Mouse (Mus musculus): ENCODE measurements around the gene Tnnc2. TPM values are rescaled to one million over a fixed set of nuclear protein-coding genes. Genes with fewer than 3 reads are reported as not detected.

Gene Tnnc2
- polyA plus RNA-seq, 1 experiment = 9.6 TPM

- WGBS = 68% methylated on average over 17 of the region's 17 CpGs
- H3K4me1 ChIP-seq (ENCODE audit: control insufficient read depth, insufficient read depth, low read length) = no peaks in the 10 kb centered on the region
- TF ChIP-seq CTCF (IDR thresholded peaks at IDR 0.05; ENCODE audit: control insufficient read depth, insufficient read depth, low read length) (no peak), POLR2A (IDR thresholded peaks at IDR 0.05; ENCODE audit: borderline replicate concordance, control insufficient read depth, low read depth, low read length) (no peak)
- H3K4me3 ChIP-seq (replicated peaks; ENCODE audit: control insufficient read depth, low read depth, low read length) = no peak overlapping the region
- no peak overlapping the region for H3K27ac ChIP-seq (ENCODE audit: control insufficient read depth, insufficient read depth, low read depth, low read length, poor library complexity)
Observed at GRCm38 (mm10) chr2:164776801-164777200, 3.0 kb downstream of the Tnnc2 start.

- Histone ChIP-seq H3K4me3 (replicated peaks; ENCODE audit: control insufficient read depth, low read depth, low read length) (no peak overlapping the region), H3K27ac (ENCODE audit: control insufficient read depth, insufficient read depth, low read depth, low read length, poor library complexity) (no peak overlapping the region), H3K4me1 (ENCODE audit: control insufficient read depth, insufficient read depth, low read length) (no peaks in the 10 kb centered on the region)
- 89% methylated on average over 6 of the region's 6 CpGs for WGBS
- TF ChIP-seq POLR2A (IDR thresholded peaks at IDR 0.05; ENCODE audit: borderline replicate concordance, control insufficient read depth, low read depth, low read length) = no peak
- TF ChIP-seq CTCF (IDR thresholded peaks at IDR 0.05; ENCODE audit: control insufficient read depth, insufficient read depth, low read length) = no peak
Observed at GRCm38 (mm10) chr2:164776130-164776529, 3.6 kb downstream of the Tnnc2 start.

GRCm38 (mm10) chr2:164773989-164774364 is 5.8 kb downstream of the Tnnc2 start:
- Histone ChIP-seq H3K4me1 (ENCODE audit: control insufficient read depth, insufficient read depth, low read length) (no peaks in the 10 kb centered on the region), H3K4me3 (replicated peaks; ENCODE audit: control insufficient read depth, low read depth, low read length) (no peak overlapping the region), H3K27ac (ENCODE audit: control insufficient read depth, insufficient read depth, low read depth, low read length, poor library complexity) (peak overlapping the region; percentile 58; the same call in 1 of the 2 replicates)
- 61% methylated on average over 5 of the region's 5 CpGs for WGBS
- no peak for TF ChIP-seq POLR2A (IDR thresholded peaks at IDR 0.05; ENCODE audit: borderline replicate concordance, control insufficient read depth, low read depth, low read length)
- TF ChIP-seq CTCF (IDR thresholded peaks at IDR 0.05; ENCODE audit: control insufficient read depth, insufficient read depth, low read length) = no peak

GRCm38 (mm10) chr2:164773229-164773988 is 6.4 kb downstream of the Tnnc2 start:
- WGBS = 81% methylated on average over 14 of the region's 14 CpGs
- H3K4me1 ChIP-seq (ENCODE audit: control insufficient read depth, insufficient read depth, low read length) = no peaks in the 10 kb centered on the region
- H3K27ac ChIP-seq (ENCODE audit: control insufficient read depth, insufficient read depth, low read depth, low read length, poor library complexity) = peak overlapping the region; percentile 58
- TF ChIP-seq POLR2A (IDR thresholded peaks at IDR 0.05; ENCODE audit: borderline replicate concordance, control insufficient read depth, low read depth, low read length) (no peak), CTCF (IDR thresholded peaks at IDR 0.05; ENCODE audit: control insufficient read depth, insufficient read depth, low read length) (no peak)
- H3K4me3 ChIP-seq (replicated peaks; ENCODE audit: control insufficient read depth, low read depth, low read length) = no peak overlapping the region

GRCm38 (mm10) chr2:164771123-164771522 is 8.6 kb downstream of the Tnnc2 start:
- H3K4me3 ChIP-seq (replicated peaks; ENCODE audit: control insufficient read depth, low read depth, low read length) = peak overlapping the region; percentile 98
- 68% methylated on average over 8 of the region's 8 CpGs for WGBS
- H3K4me1 ChIP-seq (ENCODE audit: control insufficient read depth, insufficient read depth, low read length) = no peaks in the 10 kb centered on the region
- TF ChIP-seq POLR2A (IDR thresholded peaks at IDR 0.05; ENCODE audit: borderline replicate concordance, control insufficient read depth, low read depth, low read length) (peak; percentile 12; the same call in 1 of the 2 replicates), CTCF (IDR thresholded peaks at IDR 0.05; ENCODE audit: control insufficient read depth, insufficient read depth, low read length) (no peak)
- peak overlapping the region; percentile 39; the same call in 1 of the 2 replicates for H3K27ac ChIP-seq (ENCODE audit: control insufficient read depth, insufficient read depth, low read depth, low read length, poor library complexity)

GRCm38 (mm10) chr2:164770279-164770678 is 9.5 kb downstream of the Tnnc2 start:
- 6% methylated on average over 15 of the region's 15 CpGs for WGBS
- TF ChIP-seq CTCF (IDR thresholded peaks at IDR 0.05; ENCODE audit: control insufficient read depth, insufficient read depth, low read length) (no peak), POLR2A (IDR thresholded peaks at IDR 0.05; ENCODE audit: borderline replicate concordance, control insufficient read depth, low read depth, low read length) (no peak)
- peak overlapping the region; percentile 68 for H3K27ac ChIP-seq (ENCODE audit: control insufficient read depth, insufficient read depth, low read depth, low read length, poor library complexity)
- no peaks in the 10 kb centered on the region for H3K4me1 ChIP-seq (ENCODE audit: control insufficient read depth, insufficient read depth, low read length)
- peak overlapping the region; percentile 98 for H3K4me3 ChIP-seq (replicated peaks; ENCODE audit: control insufficient read depth, low read depth, low read length)

- WGBS = 2% methylated on average over 53 of the region's 53 CpGs
- Histone ChIP-seq H3K4me1 (ENCODE audit: control insufficient read depth, insufficient read depth, low read length) (no peaks in the 10 kb centered on the region), H3K27ac (ENCODE audit: control insufficient read depth, insufficient read depth, low read depth, low read length, poor library complexity) (peak within 1 kb of the TSS; percentile 68), H3K4me3 (replicated peaks; ENCODE audit: control insufficient read depth, low read depth, low read length) (peak within 1 kb of the TSS; percentile 98)
- TF ChIP-seq POLR2A (IDR thresholded peaks at IDR 0.05; ENCODE audit: borderline replicate concordance, control insufficient read depth, low read depth, low read length) (peak; percentile 89), CTCF (IDR thresholded peaks at IDR 0.05; ENCODE audit: control insufficient read depth, insufficient read depth, low read length) (no peak)
Observed at GRCm38 (mm10) chr2:164769258-164770037, 10.3 kb downstream of the Tnnc2 start, which contains the start of gene Ube2c. Gene Ube2c (plus strand): TSS chr2:164769898.
